Mouse (Mus musculus) heart, postnatal 0 days (tissue): ENCODE results near the gene F13a1.

Source experiments
- CTCF ChIP-seq: IDR thresholded peaks from 2 replicates; pipeline ENCODE4 v1.5.1; 2016; ENCODE audit warnings: antibody characterized with exemption, control low read depth, low read depth
- EP300 ChIP-seq: IDR thresholded peaks from 2 replicates; pipeline ENCODE4 v1.6.1; 2016; ENCODE audit warnings: antibody characterized with exemption, low read depth

DNA sequence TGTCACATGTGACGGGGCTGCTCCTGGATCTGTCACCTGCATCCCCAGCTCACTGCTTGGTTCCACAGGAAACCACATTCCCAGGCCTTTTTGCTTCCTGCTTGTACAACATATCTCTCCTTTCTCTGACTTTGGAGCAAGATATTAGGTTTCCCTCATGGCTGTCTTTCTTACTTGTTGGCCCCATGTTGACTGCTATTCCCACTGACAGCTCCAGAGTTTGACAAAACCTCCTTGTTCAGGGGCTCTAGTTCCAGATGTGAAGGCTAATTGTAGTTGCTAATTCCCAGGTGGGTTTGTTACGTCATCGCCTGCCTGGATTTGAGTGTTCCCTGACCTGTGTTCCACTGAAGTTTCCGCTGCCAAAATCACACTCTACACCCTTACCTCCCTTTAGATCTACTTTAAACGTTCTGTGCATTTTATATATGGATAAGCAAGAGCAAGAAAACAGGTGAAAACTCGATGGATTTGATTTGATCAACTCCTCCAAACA is 50.8 kb downstream of the F13a1 start:
- TF ChIP-seq CTCF (no peak), EP300 (no peak)
